Mouse (Mus musculus) testis, adult 2 months (tissue): Measurements from ENCODE around the gene Hist3h2ba. TPM values are rescaled to one million over a fixed set of nuclear protein-coding genes. Genes with fewer than 3 reads are reported as not detected.

ENCODE experiments used
- H3K27ac ChIP-seq: fragments of 200-500 bp; 2 replicates; pipeline ENCODE4 v1.5.1; 2012; ENCODE audit warnings: low read depth, low read length; ENCODE audit not compliant: control insufficient read depth, insufficient read depth
- H3K27me3 ChIP-seq: fragments of 200-500 bp; 2 replicates; pipeline ENCODE4 v1.6.1; 2012; ENCODE audit warnings: mild to moderate bottlenecking, low read length, moderate library complexity; ENCODE audit not compliant: control insufficient read depth, insufficient read depth
- H3K36me3 ChIP-seq: fragments of 200-500 bp; 2 replicates; pipeline ENCODE4 v1.6.1; 2012; ENCODE audit warnings: mild to moderate bottlenecking, low read length; ENCODE audit not compliant: control insufficient read depth, insufficient read depth
- H3K4me1 ChIP-seq: fragments of 200-500 bp; 2 replicates; pipeline ENCODE4 v1.6.1; 2012; ENCODE audit warnings: low read length; ENCODE audit not compliant: control insufficient read depth, insufficient read depth
- H3K4me3 ChIP-seq: fragments of 200-500 bp; 2 replicates; pipeline ENCODE4 v1.5.1; 2012; ENCODE audit warnings: low read depth, mild to moderate bottlenecking, low read length, moderate library complexity, mixed read lengths; ENCODE audit not compliant: control insufficient read depth
- CTCF ChIP-seq: fragments of 200-500 bp; IDR thresholded peaks from 2 replicates; pipeline ENCODE4 v1.5.1; 2012; ENCODE audit warnings: low read depth, mild to moderate bottlenecking, inconsistent platforms, low read length, moderate library complexity; ENCODE audit not compliant: control insufficient read depth, insufficient read depth, insufficient replicate concordance
- POLR2A ChIP-seq: fragments of 200-500 bp; IDR thresholded peaks from 2 replicates; pipeline ENCODE4 v1.6.1; 2012; ENCODE audit warnings: low read depth, mild to moderate bottlenecking, inconsistent platforms, low read length, moderate library complexity; ENCODE audit not compliant: control insufficient read depth
- polyA plus RNA-seq: library from polyadenylated mRNA; depleted of rRNA; stranded (reverse); fragments of >200 nt; gene quantifications from 2 replicates; pipeline ENCODE4 v1.2.3, GENCODE M21; 2012

The Hist3h2ba gene
- polyA plus RNA-seq, 1 experiment: 8.7 TPM

GRCm38 (mm10) chr11:58982471-58983097 is 33.9 kb downstream of the Hist3h2ba start:
- no peak overlapping the region for H3K27ac ChIP-seq
- H3K4me3 ChIP-seq: no peak overlapping the region
- H3K27me3 ChIP-seq: no peaks in the 10 kb centered on the region
- H3K4me1 ChIP-seq: peaks cover 11% of the 10 kb centered on the region
- TF ChIP-seq CTCF: no peak
- TF ChIP-seq POLR2A: no peak
- H3K36me3 ChIP-seq: peaks cover 9% of the 10 kb centered on the region

GRCm38 (mm10) chr11:58983691-58984341 is 35.1 kb downstream of the Hist3h2ba start:
- no peaks in the 10 kb centered on the region for H3K27me3 ChIP-seq
- TF ChIP-seq POLR2A: no peak
- TF ChIP-seq CTCF: no peak
- no peak overlapping the region for H3K4me3 ChIP-seq
- H3K27ac ChIP-seq: no peak overlapping the region
- peaks cover 9% of the 10 kb centered on the region for H3K36me3 ChIP-seq
- peaks cover 11% of the 10 kb centered on the region for H3K4me1 ChIP-seq

- peaks cover 7% of the 10 kb centered on the region for H3K4me1 ChIP-seq
- no peaks in the 10 kb centered on the region for H3K27me3 ChIP-seq
- no peak overlapping the region for H3K27ac ChIP-seq
- TF ChIP-seq CTCF (no peak), POLR2A (no peak)
- no peak overlapping the region for H3K4me3 ChIP-seq
- H3K36me3 ChIP-seq: peaks cover 9% of the 10 kb centered on the region
Observed at GRCm38 (mm10) chr11:58984657-58985056, 35.9 kb downstream of the Hist3h2ba start.

DNA sequence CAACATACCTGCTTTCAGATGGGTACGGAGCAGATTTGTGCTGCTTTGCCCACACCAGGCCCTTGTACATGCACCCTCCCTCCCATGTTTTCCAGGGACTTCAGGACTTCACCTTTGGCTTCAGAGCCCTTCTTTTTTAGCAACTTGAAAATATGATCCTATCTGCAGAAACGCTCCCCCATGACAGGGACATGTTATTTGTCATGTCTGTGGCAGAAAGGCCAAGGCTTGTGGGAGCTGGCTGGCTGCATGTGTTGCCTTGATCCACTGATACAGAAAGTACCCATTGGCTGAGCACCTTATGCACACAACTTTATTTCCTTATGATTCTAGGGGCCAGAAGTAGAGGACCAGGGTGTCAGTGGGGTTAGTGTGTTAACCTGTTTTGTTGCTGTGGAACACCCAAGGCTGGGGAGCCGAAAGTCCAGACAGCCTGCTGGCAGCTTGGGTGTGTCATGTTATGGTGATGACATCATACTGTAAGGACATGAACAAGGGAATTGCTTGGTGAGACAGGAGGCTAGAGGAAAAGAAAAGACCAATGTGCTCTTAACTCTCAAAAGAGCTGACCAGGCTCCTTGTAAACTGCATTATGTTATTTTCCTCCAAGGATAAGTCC is 36.7 kb downstream of the Hist3h2ba start:
- Histone ChIP-seq H3K27ac (no peak overlapping the region), H3K36me3 (peaks cover 9% of the 10 kb centered on the region), H3K27me3 (no peaks in the 10 kb centered on the region), H3K4me1 (peaks cover 4% of the 10 kb centered on the region), H3K4me3 (no peak overlapping the region)
- no peak for TF ChIP-seq CTCF
- no peak for TF ChIP-seq POLR2A

DNA sequence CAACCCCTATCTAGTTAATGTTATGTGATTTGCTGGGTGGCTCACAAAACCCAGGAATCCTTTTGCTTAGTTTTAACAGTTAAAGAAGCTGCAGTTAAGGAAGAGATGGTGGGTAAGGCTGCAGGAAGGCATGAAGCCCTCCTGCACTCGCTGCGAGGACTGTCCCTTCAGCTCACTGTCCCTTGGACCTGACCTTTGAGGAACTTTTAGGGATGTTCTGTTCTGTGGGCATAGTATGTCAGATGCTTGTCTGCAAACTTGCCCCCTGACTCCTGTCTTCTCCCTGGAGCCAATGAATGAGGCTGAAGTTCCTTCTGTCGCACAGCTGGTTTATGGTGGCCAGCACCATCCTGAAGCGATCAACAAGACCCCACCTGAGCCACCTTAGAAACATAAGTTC is 40.4 kb downstream of the Hist3h2ba start:
- Histone ChIP-seq H3K27me3 (no peaks in the 10 kb centered on the region), H3K4me3 (no peak overlapping the region), H3K36me3 (peaks cover 6% of the 10 kb centered on the region), H3K27ac (no peak overlapping the region), H3K4me1 (peaks cover 4% of the 10 kb centered on the region)
- TF ChIP-seq CTCF (no peak), POLR2A (no peak)

GRCm38 (mm10) chr11:58990141-58990540 is 41.4 kb downstream of the Hist3h2ba start:
- no peak for TF ChIP-seq POLR2A
- no peak for TF ChIP-seq CTCF
- Histone ChIP-seq H3K4me3 (no peak overlapping the region), H3K4me1 (peaks cover 8% of the 10 kb centered on the region), H3K27ac (no peak overlapping the region), H3K36me3 (peaks cover 4% of the 10 kb centered on the region), H3K27me3 (no peaks in the 10 kb centered on the region)

- no peak overlapping the region for H3K27ac ChIP-seq
- TF ChIP-seq POLR2A: no peak
- no peak for TF ChIP-seq CTCF
- peaks cover 1% of the 10 kb centered on the region; the same call in 1 of the 2 replicates for H3K36me3 ChIP-seq
- no peaks in the 10 kb centered on the region for H3K27me3 ChIP-seq
- no peak overlapping the region for H3K4me3 ChIP-seq
- peaks cover 8% of the 10 kb centered on the region for H3K4me1 ChIP-seq
Observed at GRCm38 (mm10) chr11:58990794-58991193, 42.1 kb downstream of the Hist3h2ba start.
